Mouse (Mus musculus) midbrain, embryonic 15.5 days (tissue): ENCODE measurements around the gene Nfia. TPM values are rescaled to one million over a fixed set of nuclear protein-coding genes. Genes with fewer than 3 reads are reported as not detected.
A peak's percentile ranks its signal among the peaks of the same experiment; 100 is the strongest.

ENCODE experiments used
- ATAC-seq: fragments of 200-750 bp; cut with Nextera tagmentation; replicated peaks from 2 replicates; pipeline ENCODE4 v1.8.0; 2017; ENCODE audit warnings: moderate TSS enrichment
- H3K27ac ChIP-seq: fragments of 300-500 bp; sonication (generic); 2 replicates; pipeline ENCODE4 v1.5.1; 2015; ENCODE audit warnings: mild to moderate bottlenecking, inconsistent platforms
- H3K27me3 ChIP-seq: fragments of 300-500 bp; sonication (generic); replicated peaks from 2 replicates; pipeline ENCODE4 v1.6.1; 2015; ENCODE audit warnings: inconsistent platforms
- H3K36me3 ChIP-seq: fragments of 300-500 bp; sonication (generic); replicated peaks from 2 replicates; pipeline ENCODE4 v1.6.1; 2015; ENCODE audit warnings: inconsistent platforms
- H3K4me1 ChIP-seq: fragments of 300-500 bp; sonication (generic); 2 replicates; pipeline ENCODE4 v1.6.1; 2015; ENCODE audit warnings: inconsistent platforms
- H3K4me2 ChIP-seq: fragments of 300-500 bp; sonication (generic); 2 replicates; pipeline ENCODE4 v1.6.1; 2015; ENCODE audit warnings: inconsistent platforms, mild to moderate bottlenecking, moderate library complexity
- H3K4me3 ChIP-seq: fragments of 300-500 bp; sonication (generic); 2 replicates; pipeline ENCODE4 v1.5.1; 2015; ENCODE audit warnings: mild to moderate bottlenecking, inconsistent platforms
- H3K9ac ChIP-seq: fragments of 300-500 bp; sonication (generic); 2 replicates; pipeline ENCODE4 v1.6.1; 2015; ENCODE audit warnings: mild to moderate bottlenecking, inconsistent platforms
- H3K9me3 ChIP-seq: fragments of 300-500 bp; sonication (generic); 2 replicates; pipeline ENCODE4 v1.6.1; 2016; ENCODE audit warnings: inconsistent platforms
- WGBS: fragments of 180-500 bp; shearing (Covaris S2); methylation state at CpG from one replicate; pipeline ENCODE4 v1.1.7; 2015; ENCODE audit warnings: mixed read lengths; 5-methylcytosine and 5-hydroxymethylcytosine counted together
- polyA plus RNA-seq: library from polyadenylated mRNA; unstranded; fragments of >200 nt; fragmentation: Nextera tagmentation; extraction: Ambion mirVana; gene quantifications from 2 replicates; pipeline ENCODE4 v1.2.1, GENCODE M21; 2015

Nfia gene
- polyA plus RNA-seq, 1 experiment from 2014 or later, result 26.5 TPM

GRCm38 (mm10) chr4:97825841-97826240 lies 53.3 kb downstream of the Nfia start:
- Histone ChIP-seq H3K9ac (no peak overlapping the region), H3K4me2 (no peak overlapping the region), H3K27me3 (0 out of 2 replicates have a peak, but pooled peaks cover 3% of the 10 kb centered on the region), H3K9me3 (no peaks in the 10 kb centered on the region), H3K4me1 (peaks cover 15% of the 10 kb centered on the region), H3K27ac (no peak overlapping the region), H3K36me3 (no peaks in the 10 kb centered on the region), H3K4me3 (no peak overlapping the region)
- 43% methylated on average over 4 of the region's 4 CpGs for WGBS
- ATAC-seq, result peak; percentile 74

DNA sequence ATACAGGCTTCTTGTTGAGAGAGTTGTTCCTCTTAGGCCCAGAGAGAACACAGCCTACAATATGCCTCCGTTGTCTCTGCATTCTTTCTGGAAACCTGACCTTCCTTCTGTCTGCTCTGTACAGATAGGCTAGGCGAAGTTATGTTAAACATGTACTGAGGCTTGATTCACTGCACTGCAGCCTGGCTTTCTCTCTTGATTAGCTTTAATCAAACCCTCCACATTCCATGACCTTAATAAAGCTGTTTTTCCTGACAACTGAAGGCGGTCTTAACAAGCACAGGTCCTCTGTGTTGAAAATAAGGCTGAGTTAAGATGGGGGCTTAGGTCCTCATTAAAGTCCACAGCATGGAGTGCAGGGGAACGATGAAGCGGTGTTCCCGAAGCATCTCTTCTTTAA lies 54.6 kb downstream of the Nfia start:
- 42% methylated on average over 6 of the region's 6 CpGs for WGBS
- no peaks in the 10 kb centered on the region for H3K9me3 ChIP-seq
- H3K27me3 ChIP-seq, result 0 out of 2 replicates have a peak, but pooled peaks cover 3% of the 10 kb centered on the region
- H3K4me1 ChIP-seq, result peaks cover 15% of the 10 kb centered on the region
- ATAC-seq, result no peak; the same call in 1 of the 2 replicates
- no peak overlapping the region for H3K27ac ChIP-seq
- no peak overlapping the region for H3K4me3 ChIP-seq
- no peak overlapping the region for H3K9ac ChIP-seq
- no peaks in the 10 kb centered on the region for H3K36me3 ChIP-seq
- H3K4me2 ChIP-seq, result no peak overlapping the region

DNA sequence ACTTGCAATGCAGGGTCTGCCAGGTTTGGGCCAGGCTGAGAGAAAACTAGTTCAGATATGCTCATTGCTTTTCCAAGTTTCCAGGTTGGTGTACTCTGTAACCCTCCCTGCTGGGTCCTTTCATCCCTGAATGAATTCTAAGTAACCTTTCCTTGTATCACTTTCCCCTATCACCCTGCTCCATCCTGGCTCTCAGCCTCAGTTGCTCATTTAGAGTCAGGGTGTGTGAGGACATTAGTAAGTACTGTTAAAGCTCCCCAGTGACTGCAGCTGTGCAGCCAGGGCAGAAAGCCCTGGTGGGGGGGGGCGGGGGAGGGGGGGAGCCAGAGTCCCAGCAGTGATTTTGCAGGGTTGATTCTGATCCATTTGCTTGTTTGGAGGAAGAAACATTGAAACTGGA lies 56.0 kb downstream of the Nfia start:
- 0 out of 2 replicates have a peak, but pooled peaks cover 3% of the 10 kb centered on the region for H3K27me3 ChIP-seq
- no peaks in the 10 kb centered on the region for H3K9me3 ChIP-seq
- 10% methylated on average over 1 of the region's 1 CpGs for WGBS
- H3K4me2 ChIP-seq, result no peak overlapping the region
- H3K4me1 ChIP-seq, result peaks cover 15% of the 10 kb centered on the region
- H3K36me3 ChIP-seq, result no peaks in the 10 kb centered on the region
- no peak for ATAC-seq
- no peak overlapping the region for H3K27ac ChIP-seq
- H3K9ac ChIP-seq, result no peak overlapping the region
- no peak overlapping the region for H3K4me3 ChIP-seq

DNA sequence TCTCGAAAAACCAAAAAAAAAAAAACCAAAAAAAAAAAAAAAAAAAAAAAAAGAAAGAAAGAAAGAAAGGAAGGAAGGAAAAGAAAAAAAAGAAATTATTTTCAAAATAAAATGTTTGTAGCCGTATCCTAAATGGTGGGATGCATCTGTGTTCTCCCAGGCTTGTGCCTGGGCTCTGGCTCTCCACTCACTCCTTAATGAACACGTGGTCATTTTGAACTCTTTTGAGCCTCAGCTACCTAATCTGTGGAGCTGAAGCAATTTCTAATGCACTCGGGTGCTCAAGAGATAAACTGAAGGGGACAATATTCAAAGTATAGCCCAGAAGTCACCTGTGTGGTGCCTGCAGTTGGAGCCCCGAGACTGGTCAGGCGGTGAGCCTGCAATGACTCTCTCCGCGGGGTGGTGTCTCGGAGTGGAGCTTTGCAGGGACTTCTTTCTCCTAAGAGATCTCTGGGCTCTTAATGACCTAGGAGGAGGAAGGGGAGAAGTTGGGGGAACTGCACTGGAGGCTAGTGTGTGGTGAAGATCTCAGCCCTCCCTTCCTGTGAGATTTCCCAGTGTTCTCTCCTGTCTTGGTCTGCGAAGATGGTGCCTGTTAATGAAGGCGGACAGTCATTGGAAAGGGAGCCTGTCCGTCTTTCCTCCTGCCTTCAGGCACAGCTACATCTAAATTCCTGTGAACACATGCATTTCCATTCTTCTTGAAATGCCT lies 57.0 kb downstream of the Nfia start:
- 80% methylated on average over 12 of the region's 12 CpGs for WGBS

DNA sequence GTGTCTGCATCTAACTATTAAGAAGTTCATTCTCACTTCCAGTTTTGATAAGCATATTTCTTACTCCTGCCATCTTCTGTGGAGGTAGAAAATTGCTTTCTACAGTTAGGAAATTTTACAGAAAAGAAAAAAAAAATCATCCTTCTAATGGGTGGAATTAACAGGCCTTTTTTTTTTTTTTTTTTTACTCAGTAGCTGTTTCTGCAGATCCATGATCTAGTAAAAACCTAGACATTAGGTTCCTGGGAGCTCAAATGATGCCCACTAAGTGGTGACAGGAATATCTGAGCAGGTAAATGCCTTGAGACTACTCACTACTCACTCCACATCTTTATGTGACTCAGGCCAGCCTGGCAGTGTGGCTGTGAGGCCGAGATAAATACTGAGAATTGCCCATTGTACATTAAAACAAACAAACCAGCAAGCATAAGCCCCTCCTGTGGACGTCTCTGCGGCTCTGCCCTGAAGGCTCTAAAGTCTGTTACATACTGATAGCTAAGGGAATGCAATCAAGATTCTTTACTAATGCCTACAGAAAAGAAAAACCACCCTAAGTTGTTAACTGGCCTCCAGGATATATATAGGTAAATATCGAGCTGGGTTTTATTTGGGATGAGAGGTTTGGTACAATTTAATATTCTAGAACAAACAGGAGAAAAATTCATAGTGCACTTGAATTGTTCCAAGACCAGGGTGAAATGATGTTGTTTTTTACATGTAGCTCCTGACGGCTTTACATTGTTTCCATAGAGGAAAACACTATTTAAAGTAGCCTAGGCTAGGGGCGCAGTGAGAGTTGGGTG lies 57.7 kb downstream of the Nfia start:
- Histone ChIP-seq H3K36me3 (no peaks in the 10 kb centered on the region), H3K4me2 (no peak overlapping the region), H3K27ac (no peak overlapping the region), H3K27me3 (peaks cover 3% of the 10 kb centered on the region; the same call in 1 of the 2 replicates), H3K4me1 (peaks cover 13% of the 10 kb centered on the region), H3K9ac (no peak overlapping the region), H3K9me3 (no peaks in the 10 kb centered on the region), H3K4me3 (no peak overlapping the region)
- no peak for ATAC-seq
- 58% methylated on average over 6 of the region's 6 CpGs for WGBS

More for the DNA sequence above, 57.0 kb downstream of the Nfia start:
- Histone ChIP-seq H3K4me3 (no peak overlapping the region), H3K4me2 (no peak overlapping the region), H3K27me3 (peaks cover 3% of the 10 kb centered on the region; the same call in 1 of the 2 replicates), H3K4me1 (peaks cover 15% of the 10 kb centered on the region), H3K27ac (no peak overlapping the region), H3K9ac (no peak overlapping the region), H3K9me3 (no peaks in the 10 kb centered on the region), H3K36me3 (no peaks in the 10 kb centered on the region)
- ATAC-seq, result no peak

DNA sequence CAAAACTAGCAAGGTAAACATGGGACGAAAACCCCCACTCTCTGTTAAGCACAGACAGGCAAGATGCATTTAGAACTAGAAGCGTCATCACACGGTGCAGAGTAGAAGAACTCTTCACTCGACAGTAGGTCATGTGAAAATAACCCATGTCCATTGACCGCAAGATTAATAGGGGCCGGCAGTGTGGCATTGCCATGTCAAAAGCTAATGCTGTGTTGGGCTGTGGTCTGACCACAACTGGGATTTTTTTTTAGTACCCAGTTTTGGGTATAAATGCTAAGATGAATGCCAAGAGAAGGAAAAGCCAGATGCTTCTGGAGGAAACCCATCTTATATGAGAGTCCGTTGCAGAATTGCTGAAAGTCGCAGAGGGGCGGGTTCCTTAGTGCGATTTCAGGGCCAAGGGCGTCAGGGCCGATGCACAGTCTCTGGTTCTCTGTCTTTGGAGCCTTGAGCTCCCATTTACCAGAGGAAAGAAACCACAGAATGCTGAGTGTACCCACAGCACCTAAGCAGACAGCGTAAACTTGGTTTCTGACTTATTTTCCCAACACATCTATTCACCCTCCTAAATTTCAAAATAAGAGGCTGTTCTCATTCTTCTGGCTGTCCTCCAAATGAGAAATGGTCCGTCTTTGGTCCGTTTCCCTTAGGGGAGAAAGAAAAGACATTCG lies 58.5 kb downstream of the Nfia start:
- ATAC-seq, result no peak
- H3K4me3 ChIP-seq, result no peak overlapping the region
- H3K27ac ChIP-seq, result no peak overlapping the region
- peaks cover 8% of the 10 kb centered on the region for H3K4me1 ChIP-seq
- H3K9ac ChIP-seq, result no peak overlapping the region
- 93% methylated on average over 16 of the region's 16 CpGs for WGBS
- peaks cover 5% of the 10 kb centered on the region; the same call in 1 of the 2 replicates for H3K27me3 ChIP-seq
- no peaks in the 10 kb centered on the region for H3K9me3 ChIP-seq
- H3K36me3 ChIP-seq, result no peaks in the 10 kb centered on the region
- H3K4me2 ChIP-seq, result no peak overlapping the region

- Histone ChIP-seq H3K4me1 (peaks cover 9% of the 10 kb centered on the region), H3K9ac (no peak overlapping the region), H3K4me2 (no peak overlapping the region), H3K4me3 (no peak overlapping the region), H3K27me3 (peaks cover 5% of the 10 kb centered on the region; the same call in 1 of the 2 replicates), H3K27ac (no peak overlapping the region), H3K36me3 (no peaks in the 10 kb centered on the region), H3K9me3 (no peaks in the 10 kb centered on the region)
- no peak for ATAC-seq
- 91% methylated on average over 7 of the region's 7 CpGs for WGBS
These were observed 59.2 kb downstream of the Nfia start for GRCm38 (mm10) chr4:97831611-97832278.

- no peak overlapping the region for H3K9ac ChIP-seq
- H3K36me3 ChIP-seq, result no peaks in the 10 kb centered on the region
- peaks cover 8% of the 10 kb centered on the region for H3K4me1 ChIP-seq
- H3K27ac ChIP-seq, result no peak overlapping the region
- no peak overlapping the region for H3K4me3 ChIP-seq
- H3K27me3 ChIP-seq, result peaks cover 5% of the 10 kb centered on the region; the same call in 1 of the 2 replicates
- no peak overlapping the region for H3K4me2 ChIP-seq
- no peaks in the 10 kb centered on the region for H3K9me3 ChIP-seq
- WGBS, result 87% methylated on average over 4 of the region's 4 CpGs
- ATAC-seq, result no peak
These were observed 59.7 kb downstream of the Nfia start for GRCm38 (mm10) chr4:97832279-97832640.

GRCm38 (mm10) chr4:97836812-97837211 lies 64.3 kb downstream of the Nfia start:
- ATAC-seq, result no peak
- Histone ChIP-seq H3K27ac (no peak overlapping the region), H3K9ac (no peak overlapping the region), H3K4me2 (no peak overlapping the region), H3K4me1 (peaks cover 23% of the 10 kb centered on the region), H3K9me3 (no peaks in the 10 kb centered on the region), H3K27me3 (peaks cover 12% of the 10 kb centered on the region), H3K4me3 (no peak overlapping the region), H3K36me3 (no peaks in the 10 kb centered on the region)
- 44% methylated on average over 13 of the region's 13 CpGs for WGBS

- H3K9ac ChIP-seq, result no peak overlapping the region
- no peak overlapping the region for H3K4me2 ChIP-seq
- 90% methylated on average over 3 of the region's 3 CpGs for WGBS
- no peak overlapping the region for H3K4me3 ChIP-seq
- peaks cover 13% of the 10 kb centered on the region for H3K27me3 ChIP-seq
- peaks cover 23% of the 10 kb centered on the region for H3K4me1 ChIP-seq
- no peaks in the 10 kb centered on the region for H3K9me3 ChIP-seq
- H3K36me3 ChIP-seq, result no peaks in the 10 kb centered on the region
- no peak overlapping the region for H3K27ac ChIP-seq
- ATAC-seq, result no peak
These were observed 65.2 kb downstream of the Nfia start for GRCm38 (mm10) chr4:97837724-97838123.

- no peak overlapping the region for H3K4me2 ChIP-seq
- H3K9ac ChIP-seq, result no peak overlapping the region
- peaks cover 23% of the 10 kb centered on the region for H3K4me1 ChIP-seq
- H3K36me3 ChIP-seq, result no peaks in the 10 kb centered on the region
- WGBS, result 70% methylated on average over 3 of the region's 3 CpGs
- peaks cover 19% of the 10 kb centered on the region for H3K27me3 ChIP-seq
- no peaks in the 10 kb centered on the region for H3K9me3 ChIP-seq
- no peak overlapping the region for H3K4me3 ChIP-seq
- no peak for ATAC-seq
- H3K27ac ChIP-seq, result no peak overlapping the region
These were observed 66.1 kb downstream of the Nfia start for GRCm38 (mm10) chr4:97838651-97839050.
